Mouse (Mus musculus) liver, postnatal 0 days (tissue): Measurements from ENCODE around the gene Tmed1.

Source experiments
- CTCF ChIP-seq: sonication (generic); IDR thresholded peaks from 2 replicates; pipeline ENCODE4 v1.5.1; 2016; ENCODE audit warnings: antibody characterized with exemption, low read depth
- EP300 ChIP-seq: IDR thresholded peaks from 2 replicates; pipeline ENCODE4 v1.6.1; 2016; ENCODE audit warnings: antibody characterized with exemption, low read depth, mild to moderate bottlenecking

DNA sequence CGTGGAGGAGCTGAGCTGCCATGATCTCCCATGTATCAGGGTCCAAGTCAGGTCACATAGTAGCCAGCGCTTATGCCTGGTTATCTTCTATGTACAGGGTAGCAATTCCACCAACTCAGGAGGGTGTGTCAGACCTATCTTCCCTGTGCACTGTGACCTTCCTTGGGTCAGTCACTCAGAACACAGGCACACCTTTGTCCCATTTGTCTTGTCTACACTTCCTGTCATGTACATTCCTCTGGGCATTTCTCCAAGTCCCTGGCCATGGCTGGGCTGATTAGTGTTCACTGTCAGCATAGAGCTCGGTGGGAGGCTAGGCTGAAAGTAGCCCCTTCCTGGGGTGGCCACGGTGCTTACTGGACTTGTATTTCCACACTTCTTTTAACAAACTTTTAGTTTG lies 48.3 kb upstream of the Tmed1 start:
- peak; percentile 98 for TF ChIP-seq EP300
- no peak for TF ChIP-seq CTCF
